Mouse (Mus musculus) cerebellum, adult 2 months (tissue): Measurements from ENCODE around the gene Usp46.

ENCODE experiments used
- CTCF ChIP-seq: fragments of 200-500 bp; IDR thresholded peaks from 2 replicates; pipeline ENCODE4 v1.5.1; 2011; ENCODE audit warnings: low read depth, mild to moderate bottlenecking, control low read depth, low read length, moderate library complexity, borderline replicate concordance; ENCODE audit not compliant: insufficient read depth
- POLR2A ChIP-seq: fragments of 200-500 bp; IDR thresholded peaks from 2 replicates; pipeline ENCODE4 v1.6.1; 2011; ENCODE audit warnings: low read length, control low read depth, borderline replicate concordance; ENCODE audit not compliant: insufficient read depth

GRCm38 (mm10) chr5:74065565-74066275 is 2.5 kb downstream of the Usp46 start:
- no peak for TF ChIP-seq POLR2A
- TF ChIP-seq CTCF, result no peak
